Mouse (Mus musculus): Measurements from ENCODE around the gene Spn.
"Not testable (repeated sequence)": the region's sequence is repeated elsewhere in the genome, so short reads cannot be mapped to it uniquely, and the experiment has no call there.

- not testable (repeated sequence) for TF ChIP-seq CTCF, EP300 (IDR thresholded peaks at IDR 0.05; ENCODE audit: low read depth)
Observed at GRCm38 (mm10) chr7:127181724-127182123, 44.1 kb upstream of the Spn start.
